Mouse (Mus musculus) c-Kit-positive CD71-negative TER-119-negative erythroid progenitor cells, embryonic 14.5 days (primary cell): ENCODE data around the gene Pdik1l.

Source experiments
- DNase-seq: peaks from one replicate; pipeline ENCODE4 v3.0.0-alpha.2; 2013; ENCODE audit warnings: low read depth

Gene Pdik1l

DNA sequence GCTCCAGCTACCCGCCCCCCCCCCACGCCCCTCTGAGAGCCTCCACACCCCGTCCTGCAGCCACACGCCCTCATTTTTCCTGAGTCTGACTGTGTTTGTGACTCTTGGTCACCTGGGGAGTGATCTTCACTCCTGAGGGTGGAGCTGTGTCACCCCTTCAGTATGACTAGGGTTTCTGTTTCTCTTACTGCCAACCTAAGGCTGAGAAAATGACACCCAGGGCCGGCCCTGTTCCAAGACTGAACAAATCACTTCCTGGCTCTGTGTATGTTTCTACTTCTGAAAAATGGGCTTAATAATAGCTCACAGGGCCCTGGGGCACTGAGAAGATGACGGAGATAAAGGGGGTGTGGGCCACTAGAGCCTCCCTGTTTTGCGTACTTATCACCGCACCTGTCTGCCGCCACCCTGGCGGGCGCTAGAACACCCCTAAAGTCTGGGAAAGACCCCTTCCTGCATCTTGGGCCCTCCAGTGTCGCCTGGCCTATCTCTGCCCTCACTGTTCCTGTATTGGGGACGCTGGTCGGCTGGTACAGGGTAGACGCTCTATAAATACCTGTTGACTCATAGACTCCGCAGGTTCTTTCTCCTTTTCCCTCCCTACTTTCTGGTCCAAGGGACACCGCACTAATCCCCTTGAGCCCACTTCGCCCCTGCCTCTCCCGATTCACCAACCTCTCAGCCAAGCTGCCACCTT lies 50.0 kb downstream of the Pdik1l start:
- no peak for DNase-seq

- DNase-seq = no peak
Observed at GRCm38 (mm10) chr4:134234876-134235275, 52.8 kb downstream of the Pdik1l start.

DNA sequence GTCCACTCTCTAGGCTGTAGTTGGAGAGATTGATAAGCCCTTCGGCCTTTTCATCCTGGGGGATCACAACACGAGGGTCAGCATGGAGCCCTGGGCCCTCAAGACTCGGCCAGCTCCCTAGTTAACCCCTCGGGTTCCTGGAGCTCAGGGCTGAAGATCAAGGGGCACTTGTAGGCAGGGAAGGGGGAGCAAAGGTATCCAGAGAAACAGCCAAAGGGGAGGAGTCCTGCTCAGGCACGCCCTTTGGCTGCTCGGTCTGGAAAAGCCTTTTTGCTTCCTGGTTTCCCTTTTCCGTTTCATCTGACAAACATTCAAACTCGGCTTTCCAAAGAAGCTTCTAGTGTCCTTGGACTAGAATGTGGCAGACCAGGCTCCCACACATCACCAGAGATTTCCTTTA lies 57.3 kb downstream of the Pdik1l start:
- DNase-seq = no peak

DNA sequence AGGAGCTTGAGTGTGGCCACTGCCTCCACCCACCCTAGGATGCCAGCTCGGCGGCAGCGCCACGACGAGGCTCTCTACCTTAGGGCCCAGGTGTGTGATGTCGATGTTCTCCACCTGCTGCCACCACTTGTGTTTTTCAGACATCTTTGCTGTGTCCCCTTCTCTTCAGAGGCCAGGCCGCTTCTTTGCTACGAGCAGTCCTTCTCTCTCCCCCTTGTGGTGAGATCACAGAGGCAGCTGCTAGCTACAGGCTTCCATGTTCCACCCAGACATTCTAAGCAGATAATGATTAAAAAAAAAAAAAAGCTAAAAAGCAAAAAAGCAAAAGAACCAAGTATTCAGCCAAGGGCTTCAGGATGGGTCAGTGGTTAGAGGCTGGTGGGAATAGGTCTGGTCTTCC lies 60.5 kb downstream of the Pdik1l start, which contains the start of gene Catsper4:
TSS of gene Catsper4 (minus strand) at position 190 of the 400 bp plus-strand sequence.
- no peak for DNase-seq
